Mouse (Mus musculus): ENCODE measurements around the gene Eps8l1.

Gene Eps8l1

GRCm38 (mm10) chr7:4478021-4478795 lies 17.7 kb downstream of the Eps8l1 start:
- no peak for DNase-seq (ENCODE audit: low spot score)

- DNase-seq (ENCODE audit: low spot score), result no peak
Measured at GRCm38 (mm10) chr7:4478796-4479291, 18.4 kb downstream of the Eps8l1 start.

DNA sequence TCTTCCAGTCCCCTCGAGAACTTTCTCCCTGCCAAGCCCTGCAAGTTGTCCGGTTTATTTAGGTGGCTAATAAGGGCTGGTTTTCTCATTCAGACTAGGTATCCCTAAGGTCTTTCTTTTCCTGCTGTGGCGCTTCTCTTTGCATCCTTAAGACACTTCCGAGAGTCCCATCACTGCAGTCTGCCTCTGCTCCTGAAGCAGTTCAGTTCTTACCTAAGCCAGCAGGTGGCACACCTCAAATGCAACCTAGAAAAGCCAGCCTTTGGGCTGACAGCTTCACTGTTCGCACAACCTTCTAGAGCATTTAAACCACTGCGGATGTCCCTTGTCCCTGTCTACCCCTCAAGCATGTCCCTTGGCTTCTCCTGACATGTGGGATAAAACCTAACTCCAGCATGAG lies 19.2 kb downstream of the Eps8l1 start:
- DNase-seq (ENCODE audit: low spot score), result peak; percentile 59

DNA sequence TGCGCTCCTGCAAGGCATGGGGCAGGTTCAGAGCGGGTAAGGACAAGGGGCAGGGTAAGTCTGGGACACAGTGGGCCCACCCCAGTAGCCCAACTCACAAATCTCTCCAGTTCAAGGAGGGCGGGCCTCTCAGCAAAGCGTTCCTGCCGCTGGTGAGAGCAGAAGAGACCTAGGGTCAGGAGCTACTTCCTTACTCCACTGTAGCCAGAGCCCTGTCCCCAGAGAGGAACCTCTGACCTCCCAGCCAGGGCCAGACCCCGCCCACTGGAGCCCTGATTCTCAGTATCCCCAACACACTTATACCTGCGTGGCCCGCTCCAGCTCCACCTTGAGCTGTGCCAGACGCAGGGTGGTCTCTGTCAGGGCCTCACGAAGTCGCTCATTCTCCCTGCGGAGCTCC lies 21.8 kb downstream of the Eps8l1 start:
- DNase-seq (ENCODE audit: low spot score), result no peak

DNA sequence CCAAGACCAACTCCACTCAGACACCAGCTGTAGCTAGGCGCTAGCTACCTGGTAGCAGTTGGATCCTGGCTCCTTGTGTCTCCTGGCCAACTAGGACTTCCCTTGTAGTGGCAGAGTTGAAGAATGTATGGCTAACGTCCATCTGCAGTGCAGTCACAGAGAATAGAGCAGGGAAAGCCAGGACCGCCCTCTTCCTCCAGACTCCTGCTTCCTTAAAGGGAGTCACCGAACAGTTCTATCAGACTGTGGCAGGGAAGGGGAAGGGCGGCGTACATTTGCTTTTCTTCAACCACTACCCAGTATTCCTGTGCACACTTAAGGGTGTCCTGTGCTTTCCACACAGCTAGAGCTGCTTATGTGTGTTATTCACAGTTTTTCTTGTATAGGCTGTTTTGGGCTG lies 30.8 kb downstream of the Eps8l1 start:
- no peak for DNase-seq (ENCODE audit: low spot score)

DNA sequence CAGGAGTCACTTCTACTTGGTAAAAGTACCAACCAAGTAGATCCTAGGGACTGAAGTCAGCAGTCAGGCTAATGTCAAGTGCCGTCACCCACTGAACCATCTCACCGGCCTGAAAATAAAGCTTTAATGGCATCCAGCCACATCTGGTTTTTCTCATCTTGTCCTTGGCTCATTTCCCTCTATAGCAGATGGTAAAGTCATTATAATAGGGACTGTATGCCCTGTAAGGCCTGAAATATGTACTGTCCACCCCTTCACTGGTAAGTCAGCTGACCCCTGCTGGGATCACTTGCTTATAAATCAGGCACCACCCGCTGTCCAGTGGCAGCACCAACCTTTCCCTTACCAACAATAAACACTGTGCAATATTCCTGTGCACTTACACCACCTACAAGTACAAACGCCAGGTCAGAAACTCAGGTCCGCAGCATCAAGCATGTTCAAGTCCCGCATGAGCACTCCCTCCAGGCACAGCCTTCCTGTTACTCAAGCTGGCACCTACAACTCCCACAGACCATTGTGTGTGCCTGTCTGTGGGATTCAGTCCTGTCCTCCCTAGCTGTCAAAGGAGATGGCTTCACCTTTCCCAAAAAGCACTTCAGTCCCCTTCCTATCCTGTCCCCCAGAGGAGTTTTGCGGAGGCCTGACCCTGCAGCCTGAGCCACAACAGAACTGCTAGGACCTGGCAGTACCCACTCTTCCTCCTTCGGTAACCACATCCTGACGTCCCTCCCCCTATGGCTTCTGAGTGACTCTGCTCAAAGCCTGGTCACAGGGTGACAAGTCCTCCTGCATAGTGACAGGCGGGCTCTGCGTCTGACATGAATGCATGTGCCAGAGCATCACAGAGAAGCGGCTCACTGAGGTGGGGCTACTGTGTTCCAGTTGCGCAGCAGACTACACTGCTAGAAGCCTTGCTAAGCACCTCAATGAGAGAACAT lies 32.1 kb downstream of the Eps8l1 start:
- DNase-seq (ENCODE audit: low spot score), result peak; percentile 83

- DNase-seq (ENCODE audit: low spot score), result no peak
Measured at GRCm38 (mm10) chr7:4493991-4494390, 33.5 kb downstream of the Eps8l1 start.

DNA sequence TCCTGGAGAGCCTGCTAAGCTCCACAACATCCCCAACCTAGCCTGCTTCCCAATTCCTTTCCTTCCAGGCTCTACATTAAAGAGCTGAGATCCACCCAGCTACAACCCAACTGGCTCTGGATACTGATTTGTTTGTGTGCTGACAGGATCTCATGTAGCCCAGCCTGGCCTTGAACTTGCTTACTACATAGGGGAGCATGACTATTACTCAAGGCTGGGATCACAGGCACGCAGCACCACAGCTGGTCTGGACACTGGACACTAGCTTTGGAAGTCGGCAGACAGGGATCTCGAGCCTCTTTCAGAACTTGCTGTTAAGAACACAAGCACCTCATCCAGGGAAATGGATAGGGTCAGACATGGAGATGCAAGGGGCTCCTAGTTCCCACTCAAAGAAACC lies 36.0 kb downstream of the Eps8l1 start:
- no peak for DNase-seq (ENCODE audit: low spot score)

DNA sequence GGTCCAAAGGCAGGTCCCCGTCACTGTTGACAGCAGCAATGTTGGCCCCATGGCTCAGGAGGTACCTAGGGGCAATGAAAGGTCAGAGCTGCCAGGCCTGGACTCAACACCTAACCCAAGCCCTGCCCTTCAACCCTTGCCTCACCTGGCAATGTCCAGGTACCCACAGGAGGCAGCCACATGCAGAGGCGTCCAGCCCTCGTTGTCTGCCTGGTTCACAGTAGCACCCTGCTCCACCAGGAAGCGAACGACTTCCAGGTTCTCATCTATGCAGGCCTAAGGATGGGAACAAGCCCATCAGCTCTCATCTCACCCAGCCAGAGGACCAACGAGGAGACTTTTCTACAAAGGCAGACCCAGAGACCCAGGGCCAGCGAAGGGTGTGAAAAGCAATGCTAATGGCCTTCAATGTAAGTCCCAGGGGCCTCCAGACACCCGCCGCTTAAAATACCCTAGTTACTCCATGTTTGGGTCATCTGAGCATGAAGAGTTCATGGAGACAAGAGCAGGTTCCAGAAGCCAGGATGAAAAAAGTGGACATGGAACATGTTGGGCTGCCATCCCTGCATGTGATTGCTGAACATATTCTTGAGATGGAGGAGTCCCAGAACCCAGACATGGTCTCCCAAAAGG lies 36.9 kb downstream of the Eps8l1 start:
- no peak for DNase-seq (ENCODE audit: low spot score)

- DNase-seq (ENCODE audit: low spot score), result peak; percentile 84
Measured at GRCm38 (mm10) chr7:4498251-4498650, 37.8 kb downstream of the Eps8l1 start.

- DNase-seq (ENCODE audit: low spot score), result no peak
Measured at GRCm38 (mm10) chr7:4499034-4499433, 38.6 kb downstream of the Eps8l1 start.

DNA sequence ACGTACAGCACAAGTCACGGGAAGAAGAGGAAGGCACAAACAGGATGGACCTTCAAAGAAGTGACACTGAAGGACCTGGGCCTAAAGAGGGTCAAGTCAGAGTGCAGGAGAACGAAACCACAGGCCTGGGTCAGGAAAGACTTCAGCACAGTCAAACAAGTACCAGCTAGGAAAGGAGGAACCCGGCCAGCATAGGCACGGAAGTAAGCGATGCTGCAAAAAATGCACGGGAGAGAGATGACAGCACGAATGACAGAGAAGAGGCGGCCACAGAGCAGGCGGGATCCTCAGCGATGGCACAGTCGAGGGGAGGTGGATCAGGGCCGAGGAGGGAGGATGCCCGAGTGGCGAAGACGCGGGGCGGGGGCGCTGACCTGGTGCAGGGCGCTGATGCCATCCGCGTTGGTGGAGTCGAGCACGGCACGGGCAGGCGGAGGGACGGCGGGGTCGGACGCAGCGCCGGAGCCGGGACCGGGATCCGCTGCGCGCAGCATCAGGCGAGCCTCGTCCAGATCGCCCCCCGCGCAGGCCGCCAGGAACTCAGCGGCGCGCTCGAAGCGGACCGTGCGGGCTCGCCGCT lies 40.5 kb downstream of the Eps8l1 start:
- DNase-seq (ENCODE audit: low spot score), result peak; percentile 44

- DNase-seq (ENCODE audit: low spot score), result peak; percentile 92
Measured at GRCm38 (mm10) chr7:4501558-4502397, 41.3 kb downstream of the Eps8l1 start, which contains the start of gene Ppp1r12c. Gene Ppp1r12c, minus strand, starts transcription at chr7:4501680.

DNA sequence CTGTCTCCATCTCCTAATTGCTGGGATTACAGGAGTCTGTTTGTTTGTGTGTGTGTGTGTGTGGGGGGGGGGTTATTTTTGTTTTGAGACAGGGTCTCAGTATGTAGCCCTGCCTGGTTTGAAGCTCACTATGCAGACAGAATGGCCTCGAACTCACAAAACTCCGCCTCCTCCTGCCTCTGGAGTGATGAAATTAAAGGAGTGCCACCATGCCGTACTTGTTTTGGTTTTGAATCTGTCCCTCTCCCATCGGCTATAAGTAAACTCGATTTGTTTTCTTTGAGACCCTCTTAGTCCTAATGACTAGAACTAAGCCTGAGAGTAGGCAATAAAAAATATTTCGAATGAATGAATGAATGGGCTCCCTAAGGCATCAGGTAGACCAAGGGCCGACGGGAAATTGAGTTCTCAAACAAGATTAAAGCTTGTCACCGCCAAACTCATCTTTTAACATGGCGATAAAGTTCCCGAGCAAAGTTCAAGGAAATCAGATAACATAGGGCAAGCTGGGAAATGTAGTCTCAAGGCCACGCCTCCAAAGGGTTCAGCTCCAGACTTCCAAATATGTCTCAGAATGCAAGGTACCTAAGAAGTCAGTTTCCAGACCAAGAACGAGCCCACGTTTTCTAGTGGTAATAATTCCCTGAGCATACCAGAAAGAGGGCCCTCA lies 42.1 kb downstream of the Eps8l1 start:
- peak; percentile 29 for DNase-seq (ENCODE audit: low spot score)

DNA sequence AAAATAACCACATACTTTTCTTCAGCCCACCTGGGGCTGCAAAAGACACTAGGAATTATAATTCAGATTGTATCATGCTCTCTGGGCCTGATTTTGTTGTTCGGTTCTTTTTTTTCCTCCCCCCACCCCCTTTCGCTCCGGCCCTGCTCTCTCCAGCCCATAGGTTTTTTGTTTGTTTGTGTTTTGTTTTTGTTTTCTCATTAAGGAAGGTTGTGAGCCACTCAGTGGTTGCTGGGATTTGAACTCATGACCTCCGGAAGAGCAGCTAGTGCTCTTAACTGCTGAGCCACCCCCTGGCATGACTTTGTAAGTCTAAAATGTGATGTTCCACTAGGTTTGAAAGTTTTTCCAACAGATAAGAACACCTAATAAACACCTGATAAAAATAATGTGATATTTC lies 42.6 kb downstream of the Eps8l1 start:
- DNase-seq (ENCODE audit: low spot score), result no peak

DNA sequence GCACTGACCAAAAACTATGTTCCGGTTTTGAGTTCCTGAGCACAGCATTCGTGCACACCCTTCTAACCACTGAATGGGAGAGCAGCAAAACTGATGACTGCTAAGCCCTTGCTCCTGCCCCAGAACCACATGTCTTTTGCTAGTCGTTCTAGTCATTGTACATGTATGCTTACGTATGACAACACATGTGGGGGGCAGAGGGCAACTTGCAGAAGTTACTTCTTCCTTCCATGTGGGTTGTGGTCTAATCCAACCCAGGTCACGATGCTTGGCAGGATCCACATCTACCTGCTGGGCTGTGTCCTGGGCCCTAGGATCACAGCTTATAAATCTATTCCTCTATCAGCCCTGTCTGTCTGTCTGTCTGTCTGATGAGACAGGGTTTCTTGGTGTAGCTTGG lies 43.4 kb downstream of the Eps8l1 start:
- no peak for DNase-seq (ENCODE audit: low spot score)

DNA sequence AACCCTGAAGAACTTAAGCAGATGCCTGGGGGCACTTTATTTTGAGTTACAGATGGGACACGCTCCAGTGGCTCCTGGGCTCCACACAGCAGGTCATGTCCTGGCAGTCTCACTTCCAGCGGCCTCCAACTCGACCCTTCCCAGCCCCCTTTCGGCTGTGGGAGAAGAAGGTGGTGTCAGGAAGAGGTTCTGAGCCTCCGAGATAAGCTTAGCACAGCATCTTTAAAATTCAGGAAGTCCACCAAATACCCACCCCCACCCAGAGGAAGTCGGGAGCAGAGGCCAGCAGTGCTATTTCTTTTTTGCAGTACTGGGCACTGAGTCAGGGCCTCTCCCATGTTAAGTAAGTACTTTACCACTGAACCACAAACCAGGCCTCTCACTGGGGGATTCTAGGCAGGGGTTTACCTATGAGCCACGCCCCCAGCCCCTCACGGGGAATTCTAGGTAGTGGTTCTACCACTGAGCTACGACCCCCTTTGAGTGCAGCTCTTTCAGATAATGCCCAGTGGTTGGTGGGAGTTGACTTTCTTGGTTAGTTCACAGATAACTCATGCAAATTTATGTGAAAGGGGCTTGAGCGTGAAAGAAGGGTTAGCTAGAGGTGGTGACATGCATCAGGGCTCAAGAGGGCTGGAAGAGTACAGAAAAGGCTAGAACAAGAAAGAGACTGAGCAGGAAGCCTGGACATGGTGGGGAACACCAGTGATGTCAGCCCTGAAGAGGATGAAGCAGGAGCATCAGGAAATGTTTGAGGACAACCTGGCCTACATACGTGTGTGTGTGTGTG lies 44.4 kb downstream of the Eps8l1 start:
- DNase-seq (ENCODE audit: low spot score), result no peak

GRCm38 (mm10) chr7:4507220-4507619 lies 46.7 kb downstream of the Eps8l1 start:
- no peak for DNase-seq (ENCODE audit: low spot score)

DNA sequence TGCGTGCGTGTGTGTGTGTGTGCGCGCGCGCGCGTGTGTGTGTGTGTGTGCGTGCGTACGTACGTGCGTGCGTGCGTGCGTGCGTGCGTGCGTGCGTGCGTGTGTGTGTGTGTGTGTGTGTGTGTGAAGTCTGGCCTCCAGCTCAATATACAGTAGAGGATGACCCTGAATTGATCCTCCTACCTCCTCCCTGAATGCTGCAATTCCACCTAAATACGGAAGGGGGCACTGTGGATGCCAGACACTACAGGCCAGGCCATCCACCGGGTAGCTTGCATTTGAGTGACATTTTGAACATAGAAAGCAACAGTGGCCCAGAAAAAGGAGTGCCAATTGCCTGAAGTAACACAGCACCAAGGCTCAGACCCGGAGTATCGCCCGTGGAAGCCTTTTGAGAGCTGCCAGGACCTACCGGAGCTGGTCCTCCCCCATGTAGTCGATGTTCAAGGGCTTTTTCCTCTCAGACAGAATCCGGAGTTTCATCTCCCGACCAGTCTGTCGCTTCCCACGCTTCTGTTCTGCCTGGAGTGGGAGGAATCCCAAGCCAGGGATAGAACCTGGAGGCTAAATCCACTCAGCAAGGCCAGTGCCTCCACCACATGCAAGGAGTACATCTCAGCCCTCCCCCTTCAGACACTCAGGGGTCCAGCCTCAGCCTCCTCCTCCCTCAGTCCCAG lies 47.7 kb downstream of the Eps8l1 start:
- no peak for DNase-seq (ENCODE audit: low spot score)
